Mouse (Mus musculus) stomach, postnatal 0 days (tissue): ENCODE measurements around the gene Tomm6.

Experiments used
- CTCF ChIP-seq: IDR thresholded peaks from 2 replicates; pipeline ENCODE4 v1.5.1; 2016; ENCODE audit warnings: antibody characterized with exemption, low read depth, mild to moderate bottlenecking, moderate library complexity
- EP300 ChIP-seq: optimal IDR thresholded peaks from 2 replicates; pipeline ENCODE3; 2016; ENCODE audit warnings: antibody characterized with exemption

DNA sequence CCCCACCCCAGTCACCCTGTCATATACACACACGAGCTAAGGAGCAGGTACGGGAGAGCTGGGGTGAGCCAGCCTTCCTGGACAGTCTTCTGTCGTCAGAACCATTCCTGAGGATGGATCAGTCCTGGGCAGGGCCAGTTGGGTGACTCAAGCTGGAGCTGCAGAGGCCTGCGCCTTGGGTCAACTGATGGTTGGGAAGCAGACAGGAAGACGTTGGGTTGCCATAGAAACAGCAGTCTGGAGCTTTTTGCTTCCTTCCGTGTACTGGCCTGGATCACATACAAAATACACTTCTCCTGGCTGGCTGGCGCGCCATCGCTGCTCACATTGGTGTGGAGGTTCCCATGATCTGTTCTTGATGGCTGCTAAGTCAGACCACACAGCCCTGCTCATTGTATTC lies 13.6 kb upstream of the Tomm6 start:
- TF ChIP-seq CTCF (no peak), EP300 (no peak)
